Mouse (Mus musculus) lung, postnatal 36 days (tissue): Measurements from ENCODE around the gene Mettl16.

ENCODE experiments used
- DNase-seq: peaks from one replicate; pipeline ENCODE4 v3.0.0; 2022; ENCODE audit warnings: mixed read lengths

Mettl16 gene

DNA sequence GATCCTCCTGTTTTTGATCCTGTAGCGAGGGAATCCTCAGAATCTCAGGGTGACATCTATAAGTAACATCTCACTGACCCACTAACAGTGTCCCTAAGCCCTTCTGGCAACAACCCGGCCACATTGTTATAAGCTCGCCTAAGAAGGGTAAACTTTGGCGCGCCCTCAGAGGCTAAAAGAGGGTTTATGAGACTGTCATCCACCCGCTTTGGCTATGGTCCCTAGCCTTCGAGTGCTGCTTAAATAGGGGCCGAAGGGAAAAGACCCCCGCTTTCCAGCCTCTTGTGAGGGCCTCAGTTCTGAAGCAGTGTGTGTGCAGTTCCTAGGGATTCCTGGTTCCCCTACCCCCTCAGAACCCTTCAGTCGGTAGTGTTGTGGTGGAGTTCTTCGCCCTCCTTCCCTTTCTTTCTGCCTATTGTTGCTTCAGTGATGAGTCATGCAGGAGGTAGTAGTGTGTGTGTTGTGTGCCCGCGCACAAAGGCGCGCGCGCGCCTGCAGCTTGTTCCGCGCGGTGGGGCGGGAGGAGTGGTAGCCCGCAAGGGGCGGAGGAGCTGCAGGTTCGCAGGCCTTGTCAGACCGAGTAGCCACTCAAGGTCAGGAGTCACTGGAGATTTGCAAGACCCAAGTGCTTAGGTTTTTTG lies 62.0 kb downstream of the Mettl16 start:
- peak; percentile 82 for DNase-seq

DNA sequence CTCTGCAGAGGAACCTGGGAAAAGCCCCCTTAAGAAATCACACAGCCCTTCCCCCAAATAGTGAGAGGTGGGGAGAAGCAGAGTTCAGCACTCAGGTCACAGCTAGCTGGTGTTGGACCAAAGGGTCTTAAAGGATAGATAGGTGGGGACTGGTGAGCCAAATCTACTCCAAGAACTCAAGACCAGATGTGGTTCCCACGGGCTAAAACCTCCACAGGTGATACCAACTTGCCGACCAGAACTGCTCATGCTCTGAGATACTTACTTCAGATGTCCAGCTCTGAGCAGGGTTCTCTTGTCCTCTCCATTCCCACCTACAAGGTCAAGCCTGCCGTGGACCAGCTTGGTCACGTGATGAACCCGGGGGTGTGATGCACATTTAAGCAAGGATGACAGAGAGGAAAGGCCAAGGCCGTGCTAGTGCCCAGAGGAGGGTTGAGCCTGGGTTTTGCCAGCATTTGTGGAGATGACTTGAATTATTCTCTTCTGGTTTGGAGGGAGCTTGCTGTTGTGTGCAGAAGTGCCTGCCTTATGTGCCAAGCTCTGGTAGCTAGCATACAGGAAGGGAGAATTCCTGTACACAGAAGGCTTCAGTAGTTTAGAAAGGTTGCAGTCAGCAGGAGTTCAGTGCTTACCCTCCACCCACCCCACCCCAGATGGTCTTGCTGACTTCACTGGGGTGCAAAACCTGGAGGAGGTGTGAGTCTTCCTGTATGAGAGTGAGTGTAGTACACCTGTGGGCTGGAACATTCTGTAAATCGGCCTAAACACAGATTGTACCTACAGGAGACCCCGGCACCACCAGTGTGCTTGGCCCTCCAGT lies 63.1 kb downstream of the Mettl16 start:
- DNase-seq, result no peak

DNA sequence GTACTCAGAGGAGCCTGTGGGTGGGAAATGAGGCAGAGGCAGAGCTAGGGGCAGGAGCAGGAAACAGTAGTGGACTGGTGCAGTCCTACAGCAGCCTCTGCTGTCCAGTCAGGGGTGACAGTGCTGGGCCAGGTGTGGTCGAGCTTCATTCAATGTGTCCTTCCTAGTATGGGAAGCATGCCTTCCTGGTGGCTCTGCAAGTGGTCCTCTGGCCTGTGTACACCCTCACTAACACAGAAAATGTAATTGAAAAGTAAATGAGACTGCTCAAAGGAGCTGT lies 63.7 kb downstream of the Mettl16 start:
- no peak for DNase-seq

GRCm38 (mm10) chr11:74834650-74835277 lies 64.1 kb downstream of the Mettl16 start:
- DNase-seq, result no peak

DNA sequence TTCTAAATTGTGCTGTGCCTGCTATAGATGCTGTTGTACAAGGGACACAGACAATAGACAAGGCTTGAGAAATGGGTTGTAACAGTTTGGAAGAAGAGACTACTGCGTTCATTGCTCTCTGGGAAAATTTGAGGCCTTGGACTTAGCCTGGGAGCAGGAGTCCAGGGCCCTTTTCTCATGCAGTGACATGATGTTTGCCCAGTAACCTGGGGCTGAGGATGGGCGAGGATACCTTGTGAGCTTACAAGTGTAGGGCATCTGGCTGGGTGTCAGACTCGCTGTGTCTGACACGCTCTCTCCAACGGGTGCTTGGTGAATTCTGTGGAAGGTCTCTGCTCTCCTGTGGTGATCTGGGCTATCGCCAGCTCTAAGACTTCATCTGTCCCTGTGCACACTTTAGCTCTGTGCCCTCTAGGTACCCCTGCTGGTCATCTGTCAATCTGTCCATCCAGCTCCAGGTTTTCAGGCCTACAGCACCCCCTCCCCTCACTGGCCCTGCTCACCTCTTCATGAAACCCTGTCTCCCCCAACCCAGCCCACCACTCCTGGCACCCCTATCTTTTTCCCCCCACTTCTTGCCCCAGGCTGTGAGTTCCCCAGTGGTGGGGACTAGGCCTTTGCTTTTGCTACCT lies 65.1 kb downstream of the Mettl16 start:
- DNase-seq, result no peak

DNA sequence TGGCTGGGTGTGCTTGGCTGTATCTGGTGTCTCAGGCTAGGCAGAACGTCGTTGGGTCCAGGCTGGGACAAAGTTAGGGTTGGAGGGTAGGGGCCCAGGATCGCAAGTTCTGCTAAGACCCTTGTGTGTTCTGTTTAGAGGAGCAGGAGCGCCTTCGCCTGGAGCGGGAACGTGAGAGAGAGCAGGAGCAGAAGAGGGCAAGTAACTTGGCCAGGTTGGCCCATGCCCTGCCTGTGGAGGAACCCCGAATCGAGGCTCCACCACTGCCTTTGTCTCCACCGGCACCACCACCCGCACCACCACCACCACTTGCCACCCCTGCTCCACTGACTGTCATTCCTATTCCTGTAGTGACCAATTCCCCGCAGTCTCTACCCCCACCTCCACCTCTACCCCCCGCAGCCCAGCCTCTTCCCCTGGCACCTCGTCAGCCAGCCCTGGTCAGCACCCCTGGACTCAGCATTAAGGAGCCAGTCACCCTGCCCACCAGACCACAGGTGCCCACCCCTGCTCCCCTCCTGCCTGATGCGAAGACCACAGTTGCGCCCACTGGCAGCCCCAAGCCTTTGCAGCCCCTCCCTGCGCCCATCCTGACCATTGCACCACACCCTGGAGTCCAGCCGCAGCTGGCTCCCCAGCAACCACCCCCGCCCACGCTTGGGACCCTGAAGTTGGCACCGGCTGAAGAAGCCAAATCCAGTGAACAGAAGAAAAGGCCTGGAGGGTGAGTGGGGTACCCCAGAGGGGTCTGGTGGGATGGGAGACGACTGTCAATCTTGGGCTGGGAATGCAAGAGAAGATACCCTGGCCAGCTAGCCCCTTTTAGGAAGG lies 65.8 kb downstream of the Mettl16 start:
- DNase-seq, result no peak

DNA sequence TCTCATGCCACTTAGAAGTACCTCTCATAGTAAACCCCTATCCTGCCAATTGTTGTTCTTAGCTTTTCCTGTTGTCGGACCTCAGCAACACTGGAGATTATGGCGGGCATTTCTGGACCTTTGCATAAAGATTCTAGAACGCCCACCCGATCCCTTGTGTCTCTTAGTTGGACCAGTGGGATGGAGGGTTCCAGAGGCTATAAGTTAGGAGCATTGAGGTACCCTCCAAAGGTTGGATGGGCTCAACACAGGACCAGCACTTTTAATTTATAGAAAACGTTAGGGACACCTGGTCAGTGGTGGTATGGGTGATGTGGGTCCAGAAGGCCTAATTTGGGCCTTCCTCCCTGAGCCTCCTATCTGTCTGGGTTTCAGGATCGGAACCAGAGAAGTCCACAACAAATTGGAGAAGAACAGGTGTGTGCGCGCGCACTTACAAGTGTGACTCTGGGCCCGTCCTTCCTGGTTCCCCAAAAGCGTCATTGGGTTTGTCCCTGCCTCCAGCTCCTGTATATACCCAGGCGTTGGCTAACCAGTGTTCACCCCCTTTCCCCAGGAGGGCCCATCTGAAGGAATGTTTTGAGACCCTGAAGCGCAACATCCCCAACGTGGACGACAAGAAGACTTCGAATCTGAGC lies 66.5 kb downstream of the Mettl16 start:
- DNase-seq, result no peak

GRCm38 (mm10) chr11:74837694-74838431 lies 67.2 kb downstream of the Mettl16 start:
- peak; percentile 97 for DNase-seq

GRCm38 (mm10) chr11:74838441-74838840 lies 67.8 kb downstream of the Mettl16 start:
- DNase-seq, result peak; percentile 96

- peak; percentile 92 for DNase-seq
Observed at GRCm38 (mm10) chr11:74838971-74839370, 68.3 kb downstream of the Mettl16 start.

DNA sequence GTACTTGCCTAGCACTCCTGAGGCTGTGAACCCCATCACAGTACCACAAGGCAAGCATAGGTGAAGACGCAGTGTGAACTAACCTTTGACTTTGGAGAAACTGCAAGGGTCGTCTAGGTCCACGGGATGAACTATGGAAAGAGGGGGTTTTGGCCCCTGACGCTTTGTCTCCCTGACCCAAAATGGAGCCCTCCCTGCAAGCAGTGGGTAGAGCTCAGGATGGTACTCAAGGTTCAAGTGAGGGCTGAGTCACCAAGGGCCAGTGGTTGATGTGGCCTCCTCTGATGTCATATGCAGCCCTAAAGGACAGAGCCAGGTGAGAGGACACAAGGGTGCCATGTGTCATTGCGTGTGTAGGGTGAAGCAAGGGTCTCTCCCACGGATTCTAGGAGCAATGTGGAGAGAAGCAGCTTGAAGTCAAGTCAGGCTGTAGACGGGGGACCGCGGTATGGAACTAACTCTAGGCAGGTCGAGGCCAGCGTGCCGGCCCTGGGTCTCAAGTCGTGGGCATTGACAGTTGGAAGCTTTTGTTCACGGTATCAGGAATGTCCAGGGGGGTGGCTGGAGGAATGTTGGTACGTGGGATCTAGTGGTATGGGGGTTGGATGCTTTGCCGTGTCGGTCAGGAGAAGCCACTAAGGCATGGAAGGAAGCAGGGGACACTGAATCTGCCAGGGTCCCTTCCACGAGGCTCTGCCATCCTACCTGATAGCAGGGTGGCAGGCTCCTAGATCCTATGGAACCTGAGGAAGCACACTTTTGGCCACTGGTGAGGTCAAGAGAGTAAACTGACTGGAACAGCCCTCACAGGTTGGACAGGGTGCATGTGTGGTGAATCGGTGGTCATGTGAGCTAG lies 69.5 kb downstream of the Mettl16 start:
- peak; percentile 44 for DNase-seq

DNA sequence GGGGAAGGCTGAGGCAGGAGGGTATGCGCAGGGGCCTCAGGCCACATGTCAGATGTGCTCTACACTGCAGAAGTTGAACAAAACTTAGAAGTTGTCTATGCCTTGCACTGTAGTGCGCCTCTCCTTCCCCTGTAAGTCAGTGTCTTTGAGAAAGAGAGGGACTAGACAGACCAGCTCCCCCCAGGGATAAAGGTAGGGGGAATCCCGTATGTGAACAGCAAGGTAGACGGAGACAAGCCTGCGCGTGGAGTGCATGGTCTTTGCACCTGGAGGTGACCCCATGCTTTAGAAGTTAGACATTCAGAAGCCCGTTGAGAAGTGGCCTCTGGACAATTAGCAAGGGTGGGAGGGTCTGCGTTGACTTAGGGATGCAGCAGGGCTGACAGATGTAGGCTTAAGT lies 70.1 kb downstream of the Mettl16 start:
- DNase-seq, result no peak

DNA sequence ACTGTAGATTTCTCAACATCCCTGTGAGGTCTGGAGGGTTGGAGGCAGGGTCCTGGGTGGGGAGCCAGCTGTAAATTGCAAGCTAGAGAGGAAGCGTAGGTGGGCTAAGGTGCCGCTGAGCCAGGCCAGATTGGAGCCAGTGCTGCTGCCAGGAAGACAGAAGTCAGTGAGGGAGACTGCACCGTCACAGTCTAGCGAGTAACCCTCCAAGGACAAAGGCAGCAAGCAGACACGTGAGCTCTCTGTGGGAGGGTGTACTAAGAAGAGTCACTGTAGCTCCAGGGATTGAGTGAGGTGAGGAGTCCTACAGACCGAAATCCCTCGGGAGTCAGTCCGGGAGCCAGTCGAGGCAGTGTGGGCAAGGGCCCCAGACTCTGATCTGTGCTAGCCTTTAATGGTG lies 70.7 kb downstream of the Mettl16 start:
- DNase-seq, result no peak

DNA sequence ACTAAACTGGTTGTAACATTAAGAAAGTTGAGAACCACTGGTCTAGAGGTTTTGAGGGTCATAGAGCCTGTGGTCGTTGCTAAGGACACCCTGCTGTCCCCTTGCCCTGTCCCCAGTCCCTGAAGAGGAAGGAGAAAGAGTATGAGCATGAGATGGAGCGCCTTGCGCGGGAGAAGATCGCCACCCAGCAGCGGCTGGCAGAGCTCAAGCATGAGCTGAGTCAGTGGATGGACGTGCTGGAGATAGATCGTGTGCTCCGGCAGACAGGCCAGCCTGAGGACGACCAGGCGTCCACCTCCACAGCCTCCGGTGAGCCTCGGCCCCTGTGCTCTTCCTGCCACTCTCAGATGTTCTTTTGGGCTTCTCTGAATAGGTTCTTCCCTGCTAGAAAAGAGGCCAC lies 71.4 kb downstream of the Mettl16 start:
- no peak for DNase-seq

DNA sequence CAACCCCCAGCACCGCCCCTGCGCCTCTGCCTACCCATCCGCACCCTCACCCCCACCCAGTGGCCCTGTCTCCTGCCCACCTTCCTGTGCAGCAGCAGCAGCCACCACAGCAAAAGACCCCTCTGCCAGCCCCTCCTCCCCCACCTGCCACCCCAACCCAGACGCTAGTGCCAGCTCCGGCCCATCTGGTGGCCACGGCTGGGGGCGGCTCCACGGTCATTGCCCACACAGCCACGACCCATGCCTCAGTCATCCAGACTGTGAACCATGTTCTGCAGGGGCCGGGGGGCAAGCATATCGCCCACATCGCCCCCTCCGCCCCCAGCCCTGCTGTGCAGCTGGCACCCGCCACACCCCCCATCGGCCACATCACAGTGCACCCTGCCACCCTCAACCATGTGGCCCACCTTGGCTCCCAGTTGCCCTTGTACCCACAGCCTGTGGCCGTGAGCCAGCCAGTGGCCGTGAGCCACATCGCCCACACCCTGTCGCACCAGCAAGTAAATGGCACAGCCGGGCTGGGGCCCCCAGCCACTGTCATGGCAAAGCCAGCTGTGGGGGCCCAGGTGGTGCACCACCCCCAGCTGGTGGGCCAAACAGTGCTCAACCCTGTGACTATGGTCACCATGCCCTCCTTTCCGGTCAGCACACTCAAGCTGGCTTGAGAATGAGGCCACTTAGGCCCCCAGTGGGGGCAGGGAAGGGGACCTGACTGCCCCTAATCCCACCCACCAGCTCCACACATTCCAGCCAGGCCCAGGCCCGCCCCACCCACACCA lies 72.2 kb downstream of the Mettl16 start:
- DNase-seq, result no peak

- peak; percentile 59 for DNase-seq
Observed at GRCm38 (mm10) chr11:74843435-74843714, 72.7 kb downstream of the Mettl16 start.

- DNase-seq, result no peak
Observed at GRCm38 (mm10) chr11:74843761-74844160, 73.1 kb downstream of the Mettl16 start.

DNA sequence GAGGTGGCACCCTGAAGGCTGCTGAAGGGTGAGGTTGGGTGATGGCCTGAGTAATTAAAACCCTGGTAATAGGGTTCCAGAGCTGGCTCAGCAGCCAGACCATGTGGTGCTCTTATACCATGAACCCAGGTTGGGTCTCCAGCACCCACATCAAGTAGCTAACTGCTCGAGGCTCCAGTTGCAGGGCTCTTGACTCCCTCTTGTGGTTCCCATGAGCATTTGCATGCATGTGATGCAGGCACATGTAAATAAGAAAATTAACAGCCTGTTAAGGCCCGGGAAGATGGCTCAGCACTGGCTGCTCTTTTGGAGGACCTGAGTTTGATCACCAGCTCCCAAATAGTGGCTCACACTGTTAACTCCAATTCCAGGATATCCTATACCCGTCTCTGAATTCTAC lies 75.2 kb downstream of the Mettl16 start:
- DNase-seq, result no peak

GRCm38 (mm10) chr11:74847919-74848521 lies 77.4 kb downstream of the Mettl16 start:
- peak; percentile 87 for DNase-seq
